Mouse (Mus musculus) stomach, postnatal 0 days (tissue): ENCODE measurements around the gene A630001G21Rik.

Experiments used
- CTCF ChIP-seq: IDR thresholded peaks from 2 replicates; pipeline ENCODE4 v1.5.1; 2016; ENCODE audit warnings: antibody characterized with exemption, low read depth, mild to moderate bottlenecking, moderate library complexity
- EP300 ChIP-seq: optimal IDR thresholded peaks from 2 replicates; pipeline ENCODE3; 2016; ENCODE audit warnings: antibody characterized with exemption

- no peak for TF ChIP-seq CTCF
- no peak for TF ChIP-seq EP300
Measured at GRCm38 (mm10) chr1:85794106-85794771, 15.8 kb upstream of the A630001G21Rik start.
